In the genomic region with DNA sequence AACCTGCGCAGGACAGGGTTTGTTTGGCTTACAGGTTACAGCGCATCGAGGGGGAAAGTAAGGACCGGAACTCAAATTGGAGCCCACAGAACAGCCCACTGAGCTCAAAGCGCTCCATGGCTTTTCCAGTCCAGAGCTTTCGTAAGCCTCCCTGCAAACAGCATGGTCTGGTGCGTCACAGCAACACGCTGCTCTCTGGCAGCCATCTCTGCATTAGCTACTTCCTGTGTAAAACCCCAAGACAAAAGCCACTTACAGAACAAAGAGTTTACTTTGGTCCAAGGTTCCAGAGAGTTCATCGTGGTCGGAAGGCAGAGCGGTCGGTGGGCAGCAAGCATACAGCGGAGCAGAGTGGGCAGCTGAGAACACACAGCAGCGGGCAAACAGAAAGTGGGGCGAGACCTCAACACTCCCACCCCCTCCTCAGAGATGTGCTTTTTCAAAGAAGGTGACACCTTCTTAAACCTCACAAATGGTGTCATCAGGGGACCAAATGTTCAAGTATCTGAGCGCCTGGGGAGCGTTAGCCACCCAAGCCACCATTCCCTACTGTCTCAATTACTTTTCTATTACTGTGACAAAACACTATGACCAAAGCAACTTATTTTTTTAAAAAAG, we compare ENCODE assay signal across 10 mouse cellular contexts. TPM values are rescaled to one million over a fixed set of nuclear protein-coding genes. Genes with fewer than 3 reads are reported as not detected.
DNase-seq lines count a peak whose midpoint lies in the region; ATAC-seq and TF ChIP-seq lines count a peak whose summit lies in the region.
"Had no signal": no experiment of that assay in that cellular context is flagged by ENCODE, and none has a peak within 500 bp of the region (broad histone marks: within the 10 kb centered on the region; RNA-seq: fewer than 3 reads in every experiment).

No protein-coding gene starts in this region.

- H3K27ac ChIP-seq in intestine, embryonic 14.5 days (ENCODE audit: low read depth): peak overlapping the region; percentile 22; the same call in 1 of the 2 replicates
- H3K27ac ChIP-seq in intestine, postnatal 0 days (ENCODE audit: low read depth, low read length): no peak overlapping the region
- H3K27ac ChIP-seq: embryonic facial prominence, embryonic 12.5 days; liver, embryonic 13.5 days had no signal

- no peak overlapping the region for H3K4me3 ChIP-seq in intestine, embryonic 14.5 days (ENCODE audit: low read depth, low read length)
- H3K4me3 ChIP-seq in intestine, postnatal 0 days (ENCODE audit: low read depth, low read length): no peak overlapping the region
- H3K4me3 ChIP-seq: embryonic facial prominence, embryonic 12.5 days; liver, embryonic 13.5 days had no signal

- H3K27me3 ChIP-seq in intestine, embryonic 14.5 days (replicated peaks; ENCODE audit: control insufficient read depth, insufficient read depth, low read length): no peaks in the 10 kb centered on the region
- no peaks in the 10 kb centered on the region for H3K27me3 ChIP-seq in intestine, postnatal 0 days (replicated peaks; ENCODE audit: control insufficient read depth, insufficient read depth, low read length)
- H3K27me3 ChIP-seq: embryonic facial prominence, embryonic 12.5 days; liver, embryonic 13.5 days had no signal

- no peak overlapping the region for H3K4me2 ChIP-seq in intestine, embryonic 14.5 days (ENCODE audit: low read length)
- no peak overlapping the region for H3K4me2 ChIP-seq in intestine, postnatal 0 days (replicated peaks; ENCODE audit: low read depth)
- H3K4me2 ChIP-seq: embryonic facial prominence, embryonic 12.5 days; liver, embryonic 13.5 days had no signal

- H3K4me1 ChIP-seq in intestine, embryonic 14.5 days (replicated peaks; ENCODE audit: control insufficient read depth, insufficient read depth, low read length): peaks cover 13% of the 10 kb centered on the region
- H3K4me1 ChIP-seq in intestine, postnatal 0 days (replicated peaks; ENCODE audit: control insufficient read depth, insufficient read depth, low read length): no peaks in the 10 kb centered on the region
- H3K4me1 ChIP-seq: embryonic facial prominence, embryonic 12.5 days; liver, embryonic 13.5 days had no signal

- 60% methylated on average over 17 of the region's 17 CpGs for WGBS in intestine, embryonic 14.5 days
- WGBS in intestine, postnatal 0 days: 72% methylated on average over 17 of the region's 17 CpGs

- no peak for ATAC-seq in intestine, embryonic 14.5 days (replicated peaks; ENCODE audit: low FRiP score, low TSS enrichment, low read depth)
- no peak for ATAC-seq in intestine, postnatal 0 days
- ATAC-seq in frontal cortex, adult (ENCODE audit: low TSS enrichment): no peak

- DNase-seq in intestine, embryonic 14.5 days (ENCODE audit: low spot score): no peak
- DNase-seq in B cell, adult 2 months: peak; percentile 54 to 57
- peak; percentile 63 for DNase-seq in R1 (ENCODE audit: low read depth, low spot score)
- peak; percentile 21 for DNase-seq in lung, postnatal 36 days
- no peak for DNase-seq in layer of hippocampus, postnatal 36 days
- DNase-seq in layer of hippocampus, postnatal 14 days (ENCODE audit: low spot score in 2 of 2): no peak
- DNase-seq: liver, embryonic 13.5 days had no signal

- no peaks in the 10 kb centered on the region for H3K9me3 ChIP-seq in intestine, embryonic 14.5 days (ENCODE audit: control insufficient read depth, low read length)
- H3K9me3 ChIP-seq in intestine, postnatal 0 days (ENCODE audit: control insufficient read depth): no peaks in the 10 kb centered on the region
- H3K9me3 ChIP-seq: embryonic facial prominence, embryonic 12.5 days; liver, embryonic 13.5 days had no signal

- TF ChIP-seq CTCF in intestine, postnatal 0 days (IDR thresholded peaks at IDR 0.05; ENCODE audit: low read depth): no peak

- no peaks in the 10 kb centered on the region for H3K36me3 ChIP-seq in intestine, embryonic 14.5 days (ENCODE audit: control insufficient read depth, insufficient read depth, low read length)
- H3K36me3 ChIP-seq in intestine, postnatal 0 days (ENCODE audit: control insufficient read depth, insufficient read depth): no peaks in the 10 kb centered on the region
- H3K36me3 ChIP-seq: embryonic facial prominence, embryonic 12.5 days; liver, embryonic 13.5 days had no signal

- no peak overlapping the region for H3K9ac ChIP-seq in intestine, embryonic 14.5 days (ENCODE audit: low read length)
- no peak overlapping the region for H3K9ac ChIP-seq in intestine, postnatal 0 days (ENCODE audit: low read depth, low read length)
- H3K9ac ChIP-seq: embryonic facial prominence, embryonic 12.5 days; liver, embryonic 13.5 days had no signal

RNA-seq across cellular contexts. Expression of a gene that starts 31.3 kb away (rescaled TPM):
- polyA plus RNA-seq in intestine, embryonic 14.5 days (2014; fragmentation: Nextera tagmentation; extraction: Ambion mirVana): 0.99 and 1.1 TPM in 2 replicates
- polyA plus RNA-seq in intestine, postnatal 0 days (2015; fragmentation: Nextera tagmentation; extraction: Ambion mirVana): 0.53 and 0.63 TPM in 2 replicates
- total RNA-seq in layer of hippocampus, postnatal 36 days (2021): 1 to 10 TPM; 3.5 to 4.0 TPM
- 1 to 10 TPM; 7.5 to 9.3 TPM for total RNA-seq in layer of hippocampus, postnatal 14 days (2021)

Comparison
In these comparisons a context has a peak if more than half of its experiments do, and no peak if none do; other contexts are left out.
1. DNase-seq: peak in B cell, adult 2 months (2 of 2), R1 (single experiment) and lung, postnatal 36 days (single experiment); none in intestine, embryonic 14.5 days (single experiment), layer of hippocampus, postnatal 36 days (0 of 2) and layer of hippocampus, postnatal 14 days (0 of 2).